In the genomic region with DNA sequence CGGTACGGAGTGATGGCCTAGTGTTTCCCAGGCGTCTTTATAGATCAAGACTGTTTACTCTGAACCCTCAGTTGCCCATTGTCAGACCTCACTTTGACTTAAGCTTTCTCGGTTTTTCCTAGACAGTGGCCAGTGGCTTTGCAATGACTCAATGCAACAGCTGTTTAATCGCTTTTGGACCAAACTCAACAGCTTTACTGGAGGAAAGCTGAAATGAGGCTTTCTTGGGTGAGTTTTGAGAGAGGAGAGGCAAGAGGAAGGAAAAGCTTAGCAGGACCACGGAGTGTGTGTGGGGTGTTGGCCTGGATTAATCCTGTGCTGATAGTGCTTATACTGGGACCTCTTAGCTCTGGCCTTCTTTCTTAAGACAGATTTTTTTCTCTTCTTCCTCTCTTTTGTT, we compare ENCODE assay signal across 8 mouse cellular contexts. TPM values are rescaled to one million over a fixed set of nuclear protein-coding genes. Genes with fewer than 3 reads are reported as not detected.
DNase-seq lines count a peak whose midpoint lies in the region; ATAC-seq and TF ChIP-seq lines count a peak whose summit lies in the region.

No protein-coding gene starts in this region.

- ATAC-seq in hindbrain, embryonic 11.5 days (ENCODE audit: low FRiP score): no peak
- no peak for ATAC-seq in midbrain, embryonic 14.5 days (ENCODE audit: low FRiP score, low TSS enrichment)

- H3K36me3 ChIP-seq in embryonic facial prominence, embryonic 10.5 days (replicated peaks): no peaks in the 10 kb centered on the region
- no peaks in the 10 kb centered on the region for H3K36me3 ChIP-seq in hindbrain, embryonic 11.5 days (ENCODE audit: control insufficient read depth, insufficient read depth, low read length)
- no peaks in the 10 kb centered on the region for H3K36me3 ChIP-seq in midbrain, embryonic 14.5 days (ENCODE audit: control insufficient read depth, insufficient read depth, low read length)

- no peak for DNase-seq in gastrocnemius, adult 2 months
- DNase-seq in gastrocnemius, postnatal 14 days: no peak
- peak; percentile 18 for DNase-seq in embryonic facial prominence, embryonic 10.5 days (ENCODE audit: low spot score)
- DNase-seq in hindbrain, embryonic 11.5 days (ENCODE audit: low spot score): peak; percentile 41
- no peak for DNase-seq in midbrain, embryonic 14.5 days
- DNase-seq in cerebellum, adult 11 months: no peak
- no peak for DNase-seq in T-cell, adult 2 months (ENCODE audit: low spot score)
- no peak for DNase-seq in adrenal gland, adult 18-20 months (ENCODE audit: low spot score in 2 of 2)

- peaks cover 4% of the 10 kb centered on the region; the same call in 1 of the 2 replicates for H3K9me3 ChIP-seq in embryonic facial prominence, embryonic 10.5 days
- no peaks in the 10 kb centered on the region for H3K9me3 ChIP-seq in hindbrain, embryonic 11.5 days (ENCODE audit: control insufficient read depth, low read length)
- H3K9me3 ChIP-seq in midbrain, embryonic 14.5 days (ENCODE audit: control insufficient read depth, low read length): peaks cover 3% of the 10 kb centered on the region; the same call in 1 of the 2 replicates

- intact Hi-C loops in gastrocnemius, adult 2 months (cut with DNase I): no loop called here
- intact Hi-C loops in gastrocnemius, postnatal 14 days (cut with DNase I; ENCODE audit: low total_unique reads): no loop called here

- H3K4me3 ChIP-seq in gastrocnemius, adult 2 months: peak overlapping the region; percentile 67
- H3K4me3 ChIP-seq in embryonic facial prominence, embryonic 10.5 days: peak overlapping the region; percentile 60
- H3K4me3 ChIP-seq in hindbrain, embryonic 11.5 days (ENCODE audit: low read depth, low read length): no peak overlapping the region; the same call in 1 of the 2 replicates
- H3K4me3 ChIP-seq in midbrain, embryonic 14.5 days (replicated peaks; ENCODE audit: low read depth, low read length): no peak overlapping the region

- peaks cover 88% of the 10 kb centered on the region for H3K27me3 ChIP-seq in embryonic facial prominence, embryonic 10.5 days (replicated peaks; ENCODE audit: low read depth, poor library complexity, severe bottlenecking)
- H3K27me3 ChIP-seq in hindbrain, embryonic 11.5 days (ENCODE audit: control insufficient read depth, insufficient read depth, low read length): peaks cover 54% of the 10 kb centered on the region
- H3K27me3 ChIP-seq in midbrain, embryonic 14.5 days (ENCODE audit: control insufficient read depth, insufficient read depth, low read length): peaks cover 62% of the 10 kb centered on the region

- no peak for TF ChIP-seq CTCF in gastrocnemius, adult 2 months (IDR thresholded peaks at IDR 0.05)

- H3K4me2 ChIP-seq in hindbrain, embryonic 11.5 days (replicated peaks; ENCODE audit: low read depth, low read length): peak overlapping the region; percentile 81
- H3K4me2 ChIP-seq in midbrain, embryonic 14.5 days (ENCODE audit: low read length): peak overlapping the region; percentile 78; the same call in 1 of the 2 replicates

- H3K27ac ChIP-seq in gastrocnemius, adult 2 months: no peak overlapping the region
- peak overlapping the region; percentile 88; the same call in 1 of the 2 replicates for H3K27ac ChIP-seq in embryonic facial prominence, embryonic 10.5 days (replicated peaks)
- H3K27ac ChIP-seq in hindbrain, embryonic 11.5 days (ENCODE audit: low read depth, low read length): no peak overlapping the region
- H3K27ac ChIP-seq in midbrain, embryonic 14.5 days (replicated peaks; ENCODE audit: low read depth, low read length): no peak overlapping the region

- peaks cover 45% of the 10 kb centered on the region for H3K4me1 ChIP-seq in embryonic facial prominence, embryonic 10.5 days
- peaks cover 4% of the 10 kb centered on the region; the same call in 1 of the 2 replicates for H3K4me1 ChIP-seq in hindbrain, embryonic 11.5 days (replicated peaks; ENCODE audit: control insufficient read depth, insufficient read depth, low read length)
- H3K4me1 ChIP-seq in midbrain, embryonic 14.5 days (ENCODE audit: control insufficient read depth, insufficient read depth, low read length): peaks cover 7% of the 10 kb centered on the region; the same call in 1 of the 2 replicates

- 9% methylated on average over 6 of the region's 6 CpGs for WGBS in embryonic facial prominence, embryonic 10.5 days
- 16% methylated on average over 6 of the region's 6 CpGs for WGBS in hindbrain, embryonic 11.5 days
- 9% methylated on average over 6 of the region's 6 CpGs for WGBS in midbrain, embryonic 14.5 days

- no peak overlapping the region for H3K9ac ChIP-seq in hindbrain, embryonic 11.5 days (ENCODE audit: low read depth, low read length)
- H3K9ac ChIP-seq in midbrain, embryonic 14.5 days (replicated peaks; ENCODE audit: low read length): no peak overlapping the region

RNA-seq across cellular contexts. Expression of a gene that starts 36.3 kb away (rescaled TPM):
- under 1 TPM in 1 of 2 experiments, not detected in 1; 0.05 TPM for total RNA-seq in gastrocnemius, adult 2 months (2021)
- total RNA-seq in gastrocnemius, postnatal 14 days (2021): under 1 TPM; 0.09 to 0.18 TPM
- polyA plus RNA-seq in embryonic facial prominence, embryonic 10.5 days (2016; fragmentation: Nextera tagmentation; extraction: Ambion mirVana): 3.7 and 4.3 TPM in 2 replicates
- 4.6 and 5.0 TPM in 2 replicates for polyA plus RNA-seq in hindbrain, embryonic 11.5 days (2014; fragmentation: Nextera tagmentation; extraction: Ambion mirVana)
- 0.12 and 0.54 TPM in 2 replicates for polyA plus RNA-seq in midbrain, embryonic 14.5 days (2014; fragmentation: Nextera tagmentation; extraction: Ambion mirVana)
- total RNA-seq in adrenal gland, adult 18-20 months (2021): under 1 TPM; 0.50 to 0.54 TPM

Comparison
In these comparisons a context has a peak if more than half of its experiments do, and no peak if none do; other contexts are left out.
1. DNase-seq: peak in embryonic facial prominence, embryonic 10.5 days (single experiment) and hindbrain, embryonic 11.5 days (single experiment); none in gastrocnemius, adult 2 months (single experiment), gastrocnemius, postnatal 14 days (single experiment), midbrain, embryonic 14.5 days (single experiment), cerebellum, adult 11 months (single experiment), T-cell, adult 2 months (single experiment) and adrenal gland, adult 18-20 months (0 of 2).
2. H3K4me3 ChIP-seq: peak in gastrocnemius, adult 2 months (single experiment) and embryonic facial prominence, embryonic 10.5 days (single experiment); none in hindbrain, embryonic 11.5 days (single experiment) and midbrain, embryonic 14.5 days (single experiment).